Mouse (Mus musculus): Measurements from ENCODE around the gene Gm44502.
"Not testable (repeated sequence)": the region's sequence is repeated elsewhere in the genome, so short reads cannot be mapped to it uniquely, and the experiment has no call there.

Gene Gm44502

DNA sequence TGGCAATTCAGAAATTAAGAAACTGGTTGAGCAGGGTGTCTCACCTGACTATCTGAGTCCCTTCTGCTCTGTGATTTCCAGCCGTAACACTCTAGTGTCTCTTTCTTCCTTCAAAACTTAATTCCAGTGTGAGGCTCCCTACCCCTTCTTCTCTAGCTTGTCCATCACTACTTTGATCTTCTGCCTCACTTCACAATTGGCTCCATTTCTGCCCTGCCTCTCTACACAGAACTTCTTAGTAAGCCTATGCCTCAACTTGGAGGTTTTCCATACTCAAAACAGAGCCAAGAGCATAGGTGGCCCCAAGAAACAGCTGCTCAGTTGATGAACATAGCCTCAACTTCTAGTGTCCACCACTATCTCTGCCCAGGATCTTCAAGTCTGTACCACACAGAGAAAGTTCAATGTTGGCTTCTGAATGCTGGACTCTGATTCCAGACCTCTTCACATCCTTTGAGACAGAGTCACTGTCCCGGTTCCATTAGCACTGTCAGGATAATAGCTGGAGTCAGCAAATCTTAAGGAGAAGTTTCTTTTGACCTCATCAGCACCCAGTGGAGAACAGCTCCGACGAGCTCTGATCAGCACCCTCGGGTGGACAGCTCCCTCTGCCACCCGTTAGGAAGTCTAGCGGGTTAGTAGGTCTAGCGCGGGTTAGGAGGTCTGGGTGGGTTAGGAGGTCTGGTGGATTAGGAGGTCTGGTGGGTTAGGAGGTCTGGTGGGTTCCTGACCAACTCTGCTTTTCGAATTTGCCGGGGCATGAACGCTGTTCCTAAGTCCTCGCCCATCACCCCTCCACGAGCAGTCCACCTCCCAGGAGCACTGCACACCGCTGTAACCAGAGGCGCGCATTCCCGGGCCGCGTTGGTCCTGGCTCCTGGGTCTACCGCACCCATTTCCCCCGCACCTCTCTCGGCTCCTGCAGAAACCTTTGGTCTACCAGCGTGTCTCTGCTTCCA is 23.7 kb upstream of the Gm44502 start:
- peak; percentile 77 for DNase-seq

GRCm38 (mm10) chr15:89442486-89443070 is 13.1 kb upstream of the Gm44502 start:
- no peak for DNase-seq

DNA sequence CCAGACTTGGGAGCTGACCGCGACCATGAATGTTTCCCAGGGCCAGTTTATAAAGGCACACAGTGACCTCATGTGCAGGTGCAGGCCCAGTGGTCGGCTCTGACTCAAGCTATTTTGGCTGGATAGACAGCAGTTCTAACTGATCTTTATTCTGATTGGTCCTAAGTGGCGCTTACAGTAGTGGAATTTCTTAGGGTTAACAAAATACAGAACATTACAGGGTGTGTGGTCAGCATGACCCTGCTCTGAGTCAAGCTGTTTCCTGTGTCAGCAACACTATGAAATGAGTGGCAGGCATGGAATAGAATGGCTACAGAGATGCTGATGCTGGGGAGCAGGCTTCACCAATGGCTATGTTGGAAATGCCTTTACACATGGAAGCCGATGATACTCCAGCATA is 6.4 kb upstream of the Gm44502 start:
- DNase-seq = no peak

- DNase-seq = no peak
Measured at GRCm38 (mm10) chr15:89434136-89434535, 4.6 kb upstream of the Gm44502 start.

DNA sequence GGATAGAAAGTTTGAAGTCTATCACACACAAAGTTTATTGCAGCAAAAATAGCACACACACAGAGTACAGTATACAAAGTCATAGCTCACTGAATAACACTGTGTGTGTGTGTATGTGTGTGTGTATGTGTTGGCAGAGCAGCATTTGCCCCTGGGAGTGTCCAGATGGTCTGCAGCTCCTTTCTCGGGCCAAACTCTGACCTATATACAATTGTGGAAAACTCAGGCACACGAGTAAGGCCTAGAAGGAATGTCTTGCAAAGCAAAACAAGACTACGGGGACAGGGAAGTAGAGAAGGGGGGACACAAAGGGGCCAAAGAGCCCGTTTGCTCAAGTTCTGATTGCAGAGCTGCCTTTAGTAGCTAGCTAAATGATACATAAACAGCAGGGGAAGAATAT is 3.5 kb upstream of the Gm44502 start:
- no peak for DNase-seq

DNA sequence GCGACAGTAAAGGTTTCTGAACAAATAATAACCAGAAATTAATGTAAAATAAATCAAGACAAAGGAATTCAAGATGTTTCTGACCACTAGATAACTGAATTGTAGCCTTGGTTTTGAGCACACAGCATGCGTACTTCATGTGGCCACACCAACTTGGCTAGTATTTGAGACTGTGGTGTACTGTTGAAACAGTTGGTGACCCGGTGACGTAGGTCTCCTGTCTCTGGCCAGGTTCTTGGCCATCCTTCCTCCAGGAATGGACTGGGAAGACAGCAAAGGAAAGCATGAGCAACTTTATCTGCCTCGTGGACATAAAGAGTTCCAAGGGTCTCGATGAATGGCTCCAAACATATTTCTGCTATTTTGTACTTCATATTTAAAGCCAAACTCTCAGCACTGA is 2.3 kb upstream of the Gm44502 start:
- no peak for DNase-seq

DNA sequence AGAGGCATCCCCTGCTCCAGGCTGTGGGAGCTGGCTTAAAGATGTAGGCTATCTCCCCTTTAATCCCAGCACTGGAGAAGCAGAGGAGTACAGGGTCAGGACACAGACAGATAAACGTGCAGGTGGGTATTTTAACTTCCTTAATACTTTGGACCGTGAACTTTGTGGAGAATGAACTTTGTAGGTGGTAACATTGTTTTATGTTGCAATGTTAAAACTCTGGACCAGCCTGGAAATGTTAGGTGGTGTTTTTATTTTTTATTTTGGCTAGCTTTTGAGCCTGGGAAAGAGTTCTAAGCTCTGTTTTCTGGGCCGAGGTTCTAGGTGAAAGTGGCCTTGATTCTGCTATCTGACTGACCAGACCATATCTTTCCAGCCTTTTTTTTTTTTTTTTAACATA is 1.8 kb upstream of the Gm44502 start:
- DNase-seq = no peak

GRCm38 (mm10) chr15:89430771-89431170 is 1.3 kb upstream of the Gm44502 start:
- DNase-seq = not testable (repeated sequence)

GRCm38 (mm10) chr15:89430341-89430740 is 845 bp upstream of the Gm44502 start:
- DNase-seq = no peak

- no peak for DNase-seq
Measured at GRCm38 (mm10) chr15:89428821-89429351, 610 bp downstream of the Gm44502 start.

DNA sequence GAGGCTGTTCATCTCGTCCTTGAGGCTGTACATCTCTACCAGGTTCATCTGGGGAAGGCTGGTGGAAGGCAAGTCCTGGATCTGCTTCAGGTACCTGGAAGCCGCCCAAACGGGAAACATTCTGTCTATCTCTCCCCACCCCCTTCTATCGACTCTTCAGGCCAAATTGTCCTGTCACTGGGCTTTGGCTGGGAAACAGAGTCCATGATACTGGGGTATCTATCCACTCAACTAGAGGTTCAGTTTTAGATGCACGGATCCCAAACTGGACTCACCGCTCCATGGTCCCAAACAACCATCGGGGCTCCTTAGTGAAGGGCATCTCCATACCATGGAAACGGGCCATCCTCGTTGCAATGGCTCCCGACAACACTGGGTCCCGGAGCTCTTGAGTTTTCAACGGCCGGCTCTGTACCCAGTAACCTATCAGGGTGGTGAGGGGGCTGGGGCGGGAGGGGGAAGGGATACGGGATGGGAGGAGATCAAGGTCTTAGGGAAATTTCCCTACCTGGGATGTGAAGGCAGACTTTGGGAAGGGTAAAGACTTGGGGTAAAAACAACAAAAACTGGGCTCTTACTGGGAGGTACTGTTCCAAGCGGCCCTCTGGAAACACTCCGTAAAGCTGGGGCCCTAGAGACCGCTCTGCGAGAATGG is 1.2 kb downstream of the Gm44502 start:
- no peak for DNase-seq

DNA sequence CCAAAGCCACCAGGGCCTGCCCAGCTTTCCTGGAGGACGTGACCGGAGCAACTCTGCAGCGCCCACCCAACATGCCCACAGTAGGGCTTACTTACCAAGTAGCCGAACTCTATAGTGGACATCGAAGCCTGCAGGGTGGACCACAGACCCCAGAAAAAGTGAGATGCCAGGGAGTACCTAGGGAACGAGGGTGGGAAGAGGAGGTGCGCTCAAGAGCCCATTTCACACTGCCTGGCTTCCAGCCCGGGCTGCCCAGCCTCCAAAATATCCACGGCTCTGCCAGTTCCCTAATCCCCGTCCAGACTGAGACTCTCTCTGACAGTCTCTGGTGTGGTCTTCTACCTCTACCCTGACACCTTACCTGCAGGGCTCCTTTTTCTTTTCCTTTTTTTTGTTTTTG is 2.8 kb downstream of the Gm44502 start:
- no peak for DNase-seq

- no peak for DNase-seq
Measured at GRCm38 (mm10) chr15:89425711-89426121, 3.8 kb downstream of the Gm44502 start, which contains the start of gene Cpt1b. Gene Cpt1b (minus strand): TSS chr15:89425863.

DNA sequence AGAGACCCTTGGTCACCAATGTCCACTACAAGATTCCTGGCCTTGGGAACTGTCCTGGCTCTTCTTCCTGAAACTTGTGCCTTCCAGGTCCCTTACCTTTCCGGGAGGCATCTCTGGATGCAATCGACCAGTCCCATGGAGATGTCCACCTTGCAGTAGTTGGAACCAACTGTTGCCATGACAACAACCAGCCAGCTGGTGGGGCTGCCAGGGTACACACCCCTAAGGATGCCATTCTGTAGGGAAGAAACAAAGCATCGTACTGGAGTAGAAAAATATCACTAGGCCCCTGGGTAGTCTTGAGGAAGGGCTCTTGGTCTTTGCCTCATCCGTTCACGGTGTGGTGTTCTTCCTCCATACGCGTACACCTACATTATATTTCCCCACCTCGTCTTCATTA is 4.9 kb downstream of the Gm44502 start:
- no peak for DNase-seq

- no peak for DNase-seq
Measured at GRCm38 (mm10) chr15:89421938-89422337, 7.6 kb downstream of the Gm44502 start.

GRCm38 (mm10) chr15:89415282-89415681 is 14.2 kb downstream of the Gm44502 start:
- no peak for DNase-seq

DNA sequence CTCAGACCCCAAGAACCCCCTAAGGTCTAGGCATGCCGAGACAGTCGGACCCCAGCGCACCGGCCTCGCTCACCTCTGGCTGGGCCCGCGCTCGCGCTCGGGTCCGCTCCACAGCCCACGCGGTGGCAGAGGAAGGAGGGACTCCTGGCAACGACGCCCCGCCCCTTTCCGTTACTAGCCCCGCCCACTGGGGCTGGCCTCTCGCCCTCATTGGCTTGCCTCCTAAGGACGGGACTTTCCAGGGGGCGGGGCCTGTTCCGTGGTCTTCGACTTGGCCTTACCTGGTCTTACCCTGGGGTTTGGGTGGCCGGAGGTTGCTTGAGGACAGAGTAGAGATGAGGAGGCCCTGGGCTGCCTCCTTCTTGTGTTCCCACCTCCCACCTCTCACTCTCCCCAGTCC is 19.4 kb downstream of the Gm44502 start, which contains the start of gene Syce3:
Syce3 (minus strand) TSS at position 386 of the 400 bp plus-strand sequence.
- DNase-seq = no peak

DNA sequence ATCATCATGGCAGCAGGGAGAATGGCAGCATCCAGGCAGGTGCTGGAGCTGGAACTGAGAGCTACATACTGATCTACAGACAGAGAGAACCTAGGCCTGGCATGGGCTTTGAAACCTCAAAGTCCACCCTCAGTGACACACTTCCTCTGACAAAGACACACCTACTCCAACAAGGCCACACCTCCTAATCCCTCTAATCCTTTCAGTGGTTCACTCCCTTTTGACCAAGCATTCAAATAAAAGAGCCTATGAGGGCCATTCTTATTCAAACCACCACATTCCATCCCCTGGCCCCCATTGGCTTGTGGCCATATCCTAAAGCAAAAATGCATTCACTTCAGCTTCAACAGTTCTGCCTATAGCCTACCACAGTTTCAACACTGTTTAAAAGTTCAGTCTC is 22.8 kb downstream of the Gm44502 start:
- DNase-seq = no peak

DNA sequence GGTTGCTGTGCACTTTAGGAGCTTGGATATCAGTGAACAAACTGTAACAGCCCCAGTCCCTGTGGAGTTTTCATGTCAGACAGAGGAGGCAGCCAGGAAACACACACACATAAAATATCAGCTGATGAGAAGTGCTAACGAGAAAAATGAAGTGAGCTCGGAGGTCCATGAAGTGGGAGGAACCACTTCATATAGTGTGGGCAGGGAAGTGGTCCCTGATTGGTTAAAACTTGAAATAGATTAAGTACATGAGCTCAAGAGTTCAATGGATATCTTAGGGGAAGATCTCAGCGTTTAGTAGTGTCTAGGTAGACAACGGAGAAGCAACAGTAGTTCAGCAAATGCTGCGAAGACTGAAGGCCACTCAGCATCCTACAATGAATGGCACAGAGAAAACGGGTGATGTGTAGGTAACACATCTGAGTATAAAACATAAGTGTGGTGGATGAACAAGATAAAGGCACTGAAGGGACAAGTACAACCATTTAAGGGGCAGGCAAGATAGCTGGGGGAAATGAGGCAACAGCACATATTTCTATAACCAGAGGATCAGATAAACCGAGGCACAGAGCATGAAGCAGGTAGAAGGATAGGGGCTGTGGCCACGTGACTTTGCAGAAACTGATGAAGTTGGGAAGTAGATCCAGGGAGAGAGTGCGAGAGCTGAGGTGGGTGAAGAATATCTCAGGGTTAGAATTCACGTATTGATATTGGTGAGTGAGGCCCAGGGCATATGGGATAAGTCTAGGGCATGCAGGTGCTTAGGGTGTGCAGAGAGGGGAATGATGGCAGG is 24.5 kb downstream of the Gm44502 start:
- DNase-seq = no peak

GRCm38 (mm10) chr15:89402471-89402870 is 27.0 kb downstream of the Gm44502 start:
- no peak for DNase-seq

DNA sequence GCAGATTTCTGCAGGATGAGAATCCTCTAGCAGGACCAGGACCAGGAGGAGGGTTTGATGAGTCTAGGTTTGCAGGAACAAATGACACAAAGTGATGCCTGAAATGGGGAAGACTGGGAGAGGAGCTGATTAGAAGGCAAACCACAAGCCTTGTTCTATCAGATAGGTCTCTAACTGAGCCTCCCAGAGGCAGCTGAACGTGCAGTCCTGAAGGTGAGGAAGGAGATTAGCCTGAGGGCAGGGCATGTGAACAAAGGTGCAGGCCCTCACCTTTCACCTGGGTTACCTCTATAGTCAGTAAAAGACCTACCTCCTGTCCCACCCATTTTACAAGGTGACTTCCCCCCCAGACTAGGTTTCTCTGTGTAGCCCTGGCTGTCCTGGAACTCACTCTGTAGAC is 29.8 kb downstream of the Gm44502 start:
- DNase-seq = no peak

DNA sequence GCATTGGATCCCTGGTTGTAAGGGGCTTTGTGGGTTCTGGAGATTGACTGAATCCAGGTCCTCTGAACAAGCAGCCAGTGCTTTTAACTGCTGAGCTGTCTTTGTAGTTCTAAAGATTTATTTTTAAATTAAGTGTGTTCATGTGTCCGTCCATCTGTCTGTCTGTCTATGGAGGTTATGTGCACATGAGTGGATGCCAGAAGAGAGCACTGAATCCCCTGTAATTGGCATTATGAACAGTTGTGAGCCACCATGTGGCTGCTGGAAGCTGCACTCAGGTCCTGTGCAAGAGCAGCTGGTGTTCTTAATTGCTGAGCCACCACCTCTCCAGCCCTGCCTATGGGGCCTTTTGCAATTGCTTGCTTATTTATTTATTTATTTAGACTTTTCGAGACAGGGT is 31.4 kb downstream of the Gm44502 start:
- DNase-seq = no peak

DNA sequence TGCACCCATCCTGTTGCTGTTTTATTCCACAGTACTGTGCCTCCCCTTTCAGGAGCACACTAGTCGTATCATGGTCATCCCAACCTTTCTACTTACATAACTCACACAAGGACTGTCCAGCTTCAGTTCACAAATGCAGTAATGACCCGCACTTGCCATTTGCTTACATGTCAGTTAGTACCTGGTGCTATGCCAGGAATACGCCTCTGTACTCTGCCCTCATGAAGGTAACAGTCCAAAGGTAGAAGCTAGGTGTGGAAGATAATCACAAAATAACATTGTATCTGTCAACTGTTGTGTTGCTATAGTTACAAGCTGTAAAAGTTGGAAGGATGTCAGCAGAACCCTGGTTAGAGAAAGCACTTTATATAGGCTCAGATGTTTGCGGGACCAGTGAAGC is 32.6 kb downstream of the Gm44502 start:
- no peak for DNase-seq
